Mouse (Mus musculus): ENCODE results near the gene Spryd4. TPM values are rescaled to one million over a fixed set of nuclear protein-coding genes. Genes with fewer than 3 reads are reported as not detected.
"Not testable (repeated sequence)": the region's sequence is repeated elsewhere in the genome, so short reads cannot be mapped to it uniquely, and the experiment has no call there.

The Spryd4 gene
- polyA plus RNA-seq, 1 experiment from 2014 or later = 25.5 TPM

DNA sequence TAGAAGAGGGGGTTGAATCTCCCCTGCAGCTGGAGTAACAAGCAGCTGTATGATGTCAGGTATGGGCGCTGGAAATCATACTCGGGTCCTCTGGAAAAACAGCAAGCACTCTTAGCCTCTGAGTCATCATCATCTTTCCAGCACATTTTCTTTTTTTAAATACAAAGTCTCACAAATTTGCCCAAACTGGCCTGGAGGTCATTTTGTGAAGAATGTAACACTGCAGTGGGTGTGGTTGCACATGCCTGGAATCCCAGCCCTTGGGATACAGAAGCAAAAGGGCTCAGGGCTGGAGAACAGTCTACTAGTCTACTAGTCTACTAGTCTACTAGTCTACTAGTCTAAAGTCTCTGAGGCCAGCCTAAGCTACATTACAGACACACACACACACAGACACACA lies 27.3 kb downstream of the Spryd4 start:
- ATAC-seq (ENCODE audit: low FRiP score) = no peak
- H3K4me1 ChIP-seq = no peaks in the 10 kb centered on the region
- H3K27ac ChIP-seq (replicated peaks) = no peak overlapping the region
- H3K4me2 ChIP-seq = no peak overlapping the region
- H3K36me3 ChIP-seq = no peaks in the 10 kb centered on the region
- H3K27me3 ChIP-seq (replicated peaks) = no peaks in the 10 kb centered on the region
- no peaks in the 10 kb centered on the region for H3K9me3 ChIP-seq (replicated peaks)
- 93% methylated on average over 2 of the region's 2 CpGs for WGBS
- H3K9ac ChIP-seq (replicated peaks) = no peak overlapping the region
- no peak overlapping the region for H3K4me3 ChIP-seq (replicated peaks)

DNA sequence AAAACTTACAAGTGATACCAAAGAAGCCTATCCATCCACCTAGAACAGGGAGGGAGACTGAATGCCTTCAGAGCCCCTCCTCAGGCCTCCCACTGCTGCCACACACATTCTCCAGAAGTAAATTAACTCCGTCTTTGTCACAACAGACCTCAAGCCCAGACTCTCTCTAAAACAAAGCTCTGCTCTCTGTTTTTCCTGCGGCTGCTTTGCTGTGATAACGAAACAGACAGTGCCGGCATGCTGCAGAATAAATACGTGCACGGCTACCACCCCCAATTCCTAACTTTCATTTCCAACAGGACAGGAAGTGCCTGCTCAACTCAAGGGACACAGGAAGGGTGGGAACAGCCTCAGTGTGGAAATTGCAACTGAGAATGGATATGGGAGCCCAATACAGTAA lies 31.6 kb downstream of the Spryd4 start, which contains the start of gene Rbms2:
Gene Rbms2, minus strand, starts transcription at position 309 of the 400 bp plus-strand sequence.
- no peaks in the 10 kb centered on the region for H3K9me3 ChIP-seq (replicated peaks)
- peak within 1 kb of the TSS; percentile 13; the same call in 1 of the 2 replicates for H3K4me3 ChIP-seq (replicated peaks)
- no peaks in the 10 kb centered on the region for H3K36me3 ChIP-seq
- WGBS = 5% methylated on average over 6 of the region's 6 CpGs
- no peak within 1 kb of the TSS for H3K9ac ChIP-seq (replicated peaks)
- ATAC-seq (ENCODE audit: low FRiP score) = no peak
- H3K27me3 ChIP-seq (replicated peaks) = no peaks in the 10 kb centered on the region
- peak within 1 kb of the TSS; percentile 30; the same call in 1 of the 2 replicates for H3K27ac ChIP-seq (replicated peaks)
- peak within 1 kb of the TSS; percentile 24 for H3K4me2 ChIP-seq
- peaks cover 11% of the 10 kb centered on the region for H3K4me1 ChIP-seq

DNA sequence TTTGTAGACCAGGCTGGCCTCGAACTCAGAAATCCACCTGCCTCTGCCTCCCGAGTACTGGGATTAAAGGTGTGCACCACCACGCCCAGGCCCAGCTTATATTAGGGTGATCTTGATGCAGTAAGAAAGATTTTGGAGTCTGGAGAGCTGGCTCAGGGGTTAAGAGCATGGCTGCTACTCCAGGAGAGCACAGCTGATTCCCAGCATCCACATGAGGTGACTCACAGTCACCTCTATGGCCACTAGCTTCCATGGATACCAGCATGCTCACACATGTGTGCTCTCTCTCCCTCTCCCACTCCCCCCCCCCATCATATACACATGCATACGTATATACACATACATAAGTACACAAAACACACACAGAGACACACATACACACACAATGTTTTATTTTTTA lies 34.3 kb downstream of the Spryd4 start:
- ATAC-seq (ENCODE audit: low FRiP score) = no peak
- no peaks in the 10 kb centered on the region for H3K27me3 ChIP-seq (replicated peaks)
- H3K9me3 ChIP-seq (replicated peaks) = no peaks in the 10 kb centered on the region
- H3K4me1 ChIP-seq = peaks cover 11% of the 10 kb centered on the region
- no peak overlapping the region for H3K27ac ChIP-seq (replicated peaks)
- WGBS = 90% methylated on average over 4 of the region's 4 CpGs
- H3K9ac ChIP-seq (replicated peaks) = no peak overlapping the region
- no peaks in the 10 kb centered on the region for H3K36me3 ChIP-seq
- no peak overlapping the region for H3K4me2 ChIP-seq
- H3K4me3 ChIP-seq (replicated peaks) = no peak overlapping the region

DNA sequence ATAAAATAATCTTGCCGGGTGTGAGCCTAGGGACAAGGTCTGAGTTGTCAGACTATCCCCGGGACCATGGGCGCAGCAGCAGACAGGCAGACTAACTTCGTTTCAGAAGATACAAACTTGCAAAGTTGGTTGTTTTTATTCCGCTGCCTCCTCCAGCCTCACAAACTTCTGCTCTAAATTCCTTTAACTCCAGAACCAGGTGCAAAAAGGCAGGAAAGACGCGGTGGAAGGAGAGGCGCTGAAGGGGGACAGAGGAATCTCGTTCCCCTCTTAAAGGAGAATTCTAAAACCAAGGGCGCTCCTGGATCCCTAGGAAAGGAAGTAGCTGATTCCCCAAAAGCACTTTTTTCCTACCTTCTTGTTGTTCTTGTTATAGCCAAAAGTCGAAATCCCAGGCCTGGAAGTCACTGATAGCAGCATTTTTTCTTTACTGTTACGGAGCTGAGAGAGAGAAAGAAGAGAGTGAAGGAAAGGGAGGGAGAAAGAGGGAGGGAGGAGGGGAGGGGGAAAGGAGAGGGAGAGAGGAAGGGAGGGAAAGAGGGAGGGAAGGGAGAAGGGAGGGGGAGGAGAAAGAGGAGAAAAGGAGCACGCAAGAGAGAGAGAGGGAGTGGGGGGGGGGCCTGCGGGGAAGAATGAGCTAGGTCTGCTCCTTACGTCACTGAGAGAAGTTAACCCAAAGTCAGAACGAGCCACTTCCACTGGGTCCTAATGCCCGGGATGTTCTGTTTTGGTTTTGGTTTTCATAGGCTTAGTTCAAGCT lies 35.4 kb downstream of the Spryd4 start:
- Histone ChIP-seq H3K36me3 (no peaks in the 10 kb centered on the region), H3K4me2 (peak overlapping the region; percentile 79), H3K27ac (replicated peaks) (peak overlapping the region; percentile 78), H3K4me1 (peaks cover 11% of the 10 kb centered on the region), H3K9ac (replicated peaks) (peak overlapping the region; percentile 57), H3K4me3 (replicated peaks) (peak overlapping the region; percentile 49), H3K27me3 (replicated peaks) (no peaks in the 10 kb centered on the region), H3K9me3 (replicated peaks) (no peaks in the 10 kb centered on the region)
- under 1% methylated on average over 17 of the region's 17 CpGs for WGBS
- ATAC-seq (ENCODE audit: low FRiP score) = peak; percentile 87

DNA sequence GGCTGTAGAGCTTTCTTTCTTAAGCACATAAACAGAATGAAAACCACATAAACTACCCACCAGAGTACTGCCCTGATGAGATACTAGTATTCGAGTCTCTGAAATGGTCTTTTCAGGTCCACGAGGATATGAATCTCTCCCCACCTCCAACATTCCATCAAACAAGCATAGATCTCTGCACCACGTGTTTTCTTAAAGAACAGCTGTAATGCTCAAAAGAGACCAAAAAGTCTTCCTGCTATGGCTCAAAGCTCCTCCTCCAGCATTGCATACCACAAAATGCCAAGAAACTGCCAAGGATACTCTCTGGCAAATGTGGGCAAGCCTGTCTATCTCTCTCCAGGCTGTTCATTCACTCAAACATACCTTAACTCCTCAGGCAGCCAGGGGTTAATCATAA lies 36.3 kb downstream of the Spryd4 start:
- 17% methylated on average over 3 of the region's 3 CpGs for WGBS
- no peaks in the 10 kb centered on the region for H3K27me3 ChIP-seq (replicated peaks)
- H3K36me3 ChIP-seq = no peaks in the 10 kb centered on the region
- no peaks in the 10 kb centered on the region for H3K9me3 ChIP-seq (replicated peaks)
- peak overlapping the region; percentile 57; the same call in 1 of the 2 replicates for H3K9ac ChIP-seq (replicated peaks)
- H3K4me3 ChIP-seq (replicated peaks) = peak overlapping the region; percentile 49
- no peak overlapping the region for H3K27ac ChIP-seq (replicated peaks)
- H3K4me2 ChIP-seq = peak overlapping the region; percentile 79
- ATAC-seq (ENCODE audit: low FRiP score) = no peak
- peaks cover 11% of the 10 kb centered on the region for H3K4me1 ChIP-seq

DNA sequence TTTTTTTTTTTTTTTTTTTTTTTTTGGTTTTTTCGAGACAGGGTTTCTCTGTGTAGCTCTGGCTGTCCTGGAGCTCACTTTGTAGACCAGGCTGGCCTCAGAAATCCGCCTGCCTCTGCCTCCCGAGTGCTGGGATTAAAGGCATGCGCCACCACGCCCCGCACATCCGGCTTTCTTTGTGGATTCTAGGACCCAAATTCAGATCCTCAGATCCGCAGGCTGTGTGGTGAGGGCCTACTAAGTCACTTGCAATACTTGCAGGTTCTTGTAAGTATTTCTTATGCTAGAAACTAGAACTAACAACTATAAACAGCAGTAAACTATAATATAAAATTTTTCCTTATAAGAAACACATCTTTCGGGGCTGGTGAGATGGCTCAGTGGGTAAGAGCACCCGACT lies 40.3 kb downstream of the Spryd4 start:
- not testable (repeated sequence) for H3K4me2 ChIP-seq; H3K27ac ChIP-seq (replicated peaks); ATAC-seq (ENCODE audit: low FRiP score); H3K36me3 ChIP-seq; H3K27me3 ChIP-seq (replicated peaks); H3K9me3 ChIP-seq (replicated peaks); H3K9ac ChIP-seq (replicated peaks); H3K4me3 ChIP-seq (replicated peaks)
- peaks cover 11% of the 10 kb centered on the region for H3K4me1 ChIP-seq
- WGBS = 95% methylated on average over 10 of the region's 10 CpGs

DNA sequence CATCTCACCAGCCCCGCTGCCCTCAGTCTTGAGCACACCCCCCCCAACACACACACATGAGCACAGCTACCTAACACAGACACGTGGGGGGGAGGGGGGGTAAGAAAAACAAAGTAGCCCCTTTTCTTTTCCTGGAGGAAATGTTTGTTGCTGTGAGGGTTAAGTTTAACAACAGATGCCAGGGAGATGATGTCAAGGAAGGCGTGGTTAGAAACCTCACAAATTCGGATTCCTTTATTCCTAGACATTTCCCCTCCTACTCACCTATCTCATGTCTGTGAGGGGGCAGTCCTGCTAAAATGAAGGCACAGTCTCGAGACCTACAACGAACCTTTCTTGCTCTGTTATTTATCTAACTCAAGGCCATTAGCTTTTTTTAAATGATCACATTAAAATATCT lies 44.5 kb downstream of the Spryd4 start:
- ATAC-seq (ENCODE audit: low FRiP score) = no peak
- WGBS = 61% methylated on average over 6 of the region's 6 CpGs
- H3K4me1 ChIP-seq = no peaks in the 10 kb centered on the region
- H3K27ac ChIP-seq (replicated peaks) = no peak overlapping the region
- H3K4me3 ChIP-seq (replicated peaks) = no peak overlapping the region
- no peaks in the 10 kb centered on the region for H3K27me3 ChIP-seq (replicated peaks)
- H3K9ac ChIP-seq (replicated peaks) = no peak overlapping the region
- no peaks in the 10 kb centered on the region for H3K36me3 ChIP-seq
- no peak overlapping the region for H3K4me2 ChIP-seq
- no peaks in the 10 kb centered on the region for H3K9me3 ChIP-seq (replicated peaks)

DNA sequence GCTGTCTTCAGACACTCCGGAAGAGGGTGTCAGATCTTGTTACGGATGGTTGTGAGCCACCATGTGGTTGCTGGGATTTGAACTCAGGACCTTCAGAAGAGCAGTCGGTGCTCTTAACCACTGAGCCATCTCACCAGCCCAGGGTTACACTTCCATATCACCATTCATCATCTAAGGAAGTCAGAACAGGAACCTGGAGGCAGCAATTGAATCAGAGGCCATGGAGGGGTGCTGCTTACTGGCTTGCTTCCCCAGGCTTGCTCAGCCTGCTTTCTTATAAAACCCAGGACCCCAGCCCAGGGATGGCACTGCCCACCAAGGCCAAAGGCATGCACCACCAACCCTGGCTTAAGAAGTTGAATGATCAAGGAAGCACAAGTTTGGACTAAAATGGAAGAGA lies 45.9 kb downstream of the Spryd4 start:
- not testable (repeated sequence) for H3K27me3 ChIP-seq (replicated peaks); H3K4me2 ChIP-seq; H3K4me1 ChIP-seq; ATAC-seq (ENCODE audit: low FRiP score); H3K36me3 ChIP-seq; H3K4me3 ChIP-seq (replicated peaks); H3K9ac ChIP-seq (replicated peaks); H3K27ac ChIP-seq (replicated peaks); H3K9me3 ChIP-seq (replicated peaks)
- 93% methylated on average over 3 of the region's 3 CpGs for WGBS

Other genes starting within 250 kb of the Spryd4 start
- gene Hsd17b6, start 204.2 kb downstream of the Spryd4 start, polyA plus RNA-seq (2015; fragmentation: Nextera tagmentation; extraction: Ambion mirVana) = not detected in 2 replicates
- 33.7 and 45.5 TPM in 2 replicates for gene Prim1, start 196.6 kb downstream of the Spryd4 start, polyA plus RNA-seq (2015; fragmentation: Nextera tagmentation; extraction: Ambion mirVana)
- gene Naca, start 176.2 kb downstream of the Spryd4 start, polyA plus RNA-seq (2015; fragmentation: Nextera tagmentation; extraction: Ambion mirVana) = 484 and 547 TPM in 2 replicates
- 394 and 409 TPM in 2 replicates for gene Ptges3, start 152.9 kb downstream of the Spryd4 start, polyA plus RNA-seq (2015; fragmentation: Nextera tagmentation; extraction: Ambion mirVana)
- 2,338 and 2,396 TPM in 2 replicates for gene Atp5b, start 128.5 kb downstream of the Spryd4 start, polyA plus RNA-seq (2015; fragmentation: Nextera tagmentation; extraction: Ambion mirVana)
- gene Baz2a, start 120.2 kb downstream of the Spryd4 start, polyA plus RNA-seq (2015; fragmentation: Nextera tagmentation; extraction: Ambion mirVana) = 7.4 and 8.9 TPM in 2 replicates
- gene Rbms2, start 31.5 kb downstream of the Spryd4 start, polyA plus RNA-seq (2015; fragmentation: Nextera tagmentation; extraction: Ambion mirVana) = 6.5 and 12.7 TPM in 2 replicates
- gene Gls2, start 17.4 kb downstream of the Spryd4 start, polyA plus RNA-seq (2015; fragmentation: Nextera tagmentation; extraction: Ambion mirVana) = 2.4 and 2.8 TPM in 2 replicates
- gene Mip, start 14.0 kb upstream of the Spryd4 start, polyA plus RNA-seq (2015; fragmentation: Nextera tagmentation; extraction: Ambion mirVana) = not detected in 2 replicates
- gene Timeless, start 20.3 kb upstream of the Spryd4 start, polyA plus RNA-seq (2015; fragmentation: Nextera tagmentation; extraction: Ambion mirVana) = 20.0 and 25.1 TPM in 2 replicates
- not detected in 2 replicates for gene Apon, start 42.3 kb upstream of the Spryd4 start, polyA plus RNA-seq (2015; fragmentation: Nextera tagmentation; extraction: Ambion mirVana)
- gene Apof, start 56.9 kb upstream of the Spryd4 start, polyA plus RNA-seq (2015; fragmentation: Nextera tagmentation; extraction: Ambion mirVana) = 0.19 TPM in 1 of 2 replicates, not detected in the other
- gene Stat2, start 58.8 kb upstream of the Spryd4 start, polyA plus RNA-seq (2015; fragmentation: Nextera tagmentation; extraction: Ambion mirVana) = 18.9 and 24.5 TPM in 2 replicates
- gene Il23a, start 86.9 kb upstream of the Spryd4 start, polyA plus RNA-seq (2015; fragmentation: Nextera tagmentation; extraction: Ambion mirVana) = 0.32 and 0.37 TPM in 2 replicates
- gene Pan2, start 91.5 kb upstream of the Spryd4 start, polyA plus RNA-seq (2015; fragmentation: Nextera tagmentation; extraction: Ambion mirVana) = 17.4 and 20.7 TPM in 2 replicates
- gene Cnpy2, start 110.7 kb upstream of the Spryd4 start, polyA plus RNA-seq (2015; fragmentation: Nextera tagmentation; extraction: Ambion mirVana) = 201 and 221 TPM in 2 replicates
- 268 and 273 TPM in 2 replicates for gene Cs, start 125.9 kb upstream of the Spryd4 start, polyA plus RNA-seq (2015; fragmentation: Nextera tagmentation; extraction: Ambion mirVana)
- gene Coq10a, start 157.2 kb upstream of the Spryd4 start, polyA plus RNA-seq (2015; fragmentation: Nextera tagmentation; extraction: Ambion mirVana) = 34.6 and 40.8 TPM in 2 replicates
- gene Ankrd52, start 165.3 kb upstream of the Spryd4 start, polyA plus RNA-seq (2015; fragmentation: Nextera tagmentation; extraction: Ambion mirVana) = 11.2 and 13.1 TPM in 2 replicates
- gene Slc39a5, start 189.4 kb upstream of the Spryd4 start, polyA plus RNA-seq (2015; fragmentation: Nextera tagmentation; extraction: Ambion mirVana) = 0.68 and 4.4 TPM in 2 replicates
- gene Nabp2, start 199.7 kb upstream of the Spryd4 start, polyA plus RNA-seq (2015; fragmentation: Nextera tagmentation; extraction: Ambion mirVana) = 128 and 133 TPM in 2 replicates
- 78.3 and 80.5 TPM in 2 replicates for gene Rnf41, start 199.8 kb upstream of the Spryd4 start, polyA plus RNA-seq (2015; fragmentation: Nextera tagmentation; extraction: Ambion mirVana)
- 138 and 149 TPM in 2 replicates for gene Smarcc2, start 247.4 kb upstream of the Spryd4 start, polyA plus RNA-seq (2015; fragmentation: Nextera tagmentation; extraction: Ambion mirVana)

Measured in neural tube, embryonic 15.5 days (tissue).